Mouse (Mus musculus): Measurements from ENCODE around the gene Trim27. TPM values are rescaled to one million over a fixed set of nuclear protein-coding genes. Genes with fewer than 3 reads are reported as not detected.
A peak's percentile ranks its signal among the peaks of the same experiment; 100 is the strongest.

Trim27 gene
- polyA plus RNA-seq, 1 experiment from 2014 or later, result 109 TPM

GRCm38 (mm10) chr13:21198313-21198712 is 19.1 kb downstream of the Trim27 start:
- ATAC-seq, result no peak
- Histone ChIP-seq H3K27ac (no peak overlapping the region), H3K9ac (no peak overlapping the region), H3K4me2 (no peak overlapping the region), H3K27me3 (no peaks in the 10 kb centered on the region), H3K4me3 (no peak overlapping the region), H3K9me3 (replicated peaks) (no peaks in the 10 kb centered on the region), H3K36me3 (ENCODE audit: poor library complexity, severe bottlenecking) (peaks cover 21% of the 10 kb centered on the region), H3K4me1 (0 out of 2 replicates have a peak, but pooled peaks cover 7% of the 10 kb centered on the region)
- WGBS, result 78% methylated on average over 2 of the region's 2 CpGs

DNA sequence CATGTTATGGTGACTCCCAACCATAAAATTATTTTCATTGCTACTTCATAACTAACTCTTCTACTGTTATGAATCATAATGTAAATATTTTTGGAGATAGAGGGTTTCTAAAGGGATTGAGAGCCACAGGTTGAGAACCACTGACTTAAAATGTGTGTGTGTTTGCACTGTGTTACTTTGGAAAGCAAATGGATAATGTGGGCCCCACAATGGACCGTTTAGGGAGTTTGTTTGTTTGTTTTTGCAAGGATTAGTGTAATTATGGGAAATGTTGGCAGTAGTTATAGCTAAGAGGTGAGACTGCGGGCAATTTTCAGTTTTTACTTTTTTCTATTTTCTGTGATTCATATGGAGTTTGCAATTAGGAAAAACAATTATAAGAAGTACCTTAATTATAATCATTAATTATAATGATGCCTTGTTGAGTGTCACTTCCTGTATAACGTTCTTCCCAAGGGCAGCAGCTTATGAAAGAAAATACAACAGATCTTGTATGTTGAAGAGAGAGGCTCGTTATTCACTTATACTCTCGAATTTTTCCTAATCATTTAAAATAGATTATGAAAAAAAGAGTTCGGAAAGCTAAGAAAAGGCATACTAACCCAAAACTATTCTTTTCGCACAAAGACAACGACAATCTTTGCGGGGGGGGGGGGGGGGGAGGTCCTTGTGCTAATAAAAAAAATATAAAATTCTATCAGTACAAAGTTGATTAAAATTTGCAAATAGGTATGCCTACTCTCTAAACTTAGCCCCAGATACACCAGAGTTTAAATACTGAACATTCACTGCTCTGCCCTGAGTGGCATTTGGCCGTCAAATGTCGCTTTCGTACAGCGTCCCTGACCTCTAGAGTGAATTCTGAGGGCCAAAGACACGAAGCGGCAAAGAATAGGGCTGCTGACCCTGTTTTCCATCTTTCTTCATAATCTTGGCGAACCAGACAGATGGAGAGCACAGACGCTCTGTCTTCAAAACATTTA is 20.1 kb downstream of the Trim27 start:
- peak; percentile 65 for ATAC-seq
- H3K4me2 ChIP-seq, result peak overlapping the region; percentile 64
- H3K27ac ChIP-seq, result no peak overlapping the region; the same call in 1 of the 2 replicates
- 5% methylated on average over 17 of the region's 17 CpGs for WGBS
- 0 out of 2 replicates have a peak, but pooled peaks cover 7% of the 10 kb centered on the region for H3K4me1 ChIP-seq
- no peaks in the 10 kb centered on the region; the same call in 1 of the 2 replicates for H3K9me3 ChIP-seq (replicated peaks)
- peaks cover 14% of the 10 kb centered on the region for H3K36me3 ChIP-seq (ENCODE audit: poor library complexity, severe bottlenecking)
- peak overlapping the region; percentile 56 for H3K9ac ChIP-seq
- H3K4me3 ChIP-seq, result peak overlapping the region; percentile 56
- no peaks in the 10 kb centered on the region for H3K27me3 ChIP-seq

DNA sequence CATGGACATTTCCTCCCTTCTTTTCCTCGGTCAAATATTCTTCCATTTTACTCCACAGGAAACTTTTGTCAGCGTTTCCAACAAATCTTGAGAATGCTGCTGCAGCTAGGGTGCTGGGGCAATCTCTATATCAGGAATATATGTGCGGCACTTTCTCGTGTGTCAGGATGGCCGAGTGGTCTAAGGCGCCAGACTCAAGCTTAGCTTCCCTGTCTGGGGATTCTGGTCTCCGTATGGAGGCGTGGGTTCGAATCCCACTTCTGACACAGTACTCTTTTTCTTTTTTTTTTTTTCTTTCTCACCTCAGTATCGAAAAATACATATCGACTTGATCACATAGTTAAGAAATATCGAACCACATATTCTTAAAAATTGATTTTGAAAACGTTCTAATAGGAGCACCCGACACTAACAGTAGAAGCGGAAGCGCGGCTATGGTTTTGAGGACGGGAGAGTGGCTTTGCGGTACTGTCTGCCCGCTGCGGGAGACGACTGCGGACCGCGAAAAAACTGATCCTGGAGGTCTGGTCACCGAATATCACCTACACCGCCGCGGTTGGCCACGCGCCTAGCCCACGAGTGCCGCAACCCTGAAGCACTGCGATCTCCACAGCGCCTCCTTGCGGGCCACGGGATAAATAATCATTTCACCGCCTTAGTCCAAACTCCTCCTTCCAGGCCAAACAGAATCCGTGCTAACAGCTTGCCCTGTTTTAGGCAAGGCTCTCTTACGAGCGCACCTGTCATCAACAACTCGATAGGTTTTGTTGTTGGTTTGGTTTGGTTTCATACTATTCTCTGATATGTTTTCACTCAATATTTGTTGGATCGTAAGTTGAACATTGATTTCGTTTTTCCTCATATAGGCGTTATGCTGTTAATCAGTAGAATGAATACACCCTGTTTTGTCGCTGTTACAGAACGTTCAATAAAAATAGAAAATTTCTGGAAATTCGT is 21.1 kb downstream of the Trim27 start:
- peak; percentile 97 for ATAC-seq
- H3K36me3 ChIP-seq (ENCODE audit: poor library complexity, severe bottlenecking), result peaks cover 5% of the 10 kb centered on the region; the same call in 1 of the 2 replicates
- H3K27ac ChIP-seq, result no peak overlapping the region; the same call in 1 of the 2 replicates
- peak overlapping the region; percentile 61 for H3K9ac ChIP-seq
- 0 out of 2 replicates have a peak, but pooled peaks cover 7% of the 10 kb centered on the region for H3K4me1 ChIP-seq
- H3K9me3 ChIP-seq (replicated peaks), result no peaks in the 10 kb centered on the region; the same call in 1 of the 2 replicates
- H3K27me3 ChIP-seq, result no peaks in the 10 kb centered on the region
- H3K4me2 ChIP-seq, result peak overlapping the region; percentile 64
- WGBS, result 5% methylated on average over 48 of the region's 48 CpGs
- peak overlapping the region; percentile 56 for H3K4me3 ChIP-seq

GRCm38 (mm10) chr13:21215275-21215983 is 36.2 kb downstream of the Trim27 start:
- ATAC-seq, result peak; percentile 88
- 2% methylated on average over 20 of the region's 20 CpGs for WGBS
- Histone ChIP-seq H3K9me3 (replicated peaks) (peaks cover 9% of the 10 kb centered on the region), H3K36me3 (ENCODE audit: poor library complexity, severe bottlenecking) (no peaks in the 10 kb centered on the region), H3K27ac (no peak overlapping the region), H3K4me1 (no peaks in the 10 kb centered on the region), H3K4me2 (peak overlapping the region; percentile 44), H3K27me3 (0 out of 2 replicates have a peak, but pooled peaks cover 3% of the 10 kb centered on the region), H3K4me3 (peak overlapping the region; percentile 28), H3K9ac (no peak overlapping the region)

DNA sequence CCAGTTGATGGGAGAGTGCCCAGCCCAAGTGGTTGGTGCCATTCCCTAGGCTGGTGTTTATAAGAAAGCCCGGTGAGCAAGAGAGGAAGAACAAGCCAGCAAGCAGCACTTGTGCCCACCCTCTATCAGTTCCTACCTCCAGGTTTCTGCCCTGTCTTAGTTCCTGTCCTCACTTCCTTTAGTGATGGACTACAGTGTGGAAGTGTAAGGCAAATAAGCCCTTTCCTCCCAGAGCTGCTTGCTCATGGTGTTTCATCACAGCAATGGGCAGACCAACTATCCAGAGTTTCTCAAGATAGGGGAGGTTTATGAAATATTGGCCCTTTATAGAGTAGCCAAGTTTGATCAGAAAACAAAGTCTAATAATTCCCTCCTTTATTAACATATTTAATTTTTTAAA is 37.5 kb downstream of the Trim27 start:
- no peak for ATAC-seq
- no peak overlapping the region for H3K27ac ChIP-seq
- WGBS, result 46% methylated on average over 1 of the region's 1 CpGs

DNA sequence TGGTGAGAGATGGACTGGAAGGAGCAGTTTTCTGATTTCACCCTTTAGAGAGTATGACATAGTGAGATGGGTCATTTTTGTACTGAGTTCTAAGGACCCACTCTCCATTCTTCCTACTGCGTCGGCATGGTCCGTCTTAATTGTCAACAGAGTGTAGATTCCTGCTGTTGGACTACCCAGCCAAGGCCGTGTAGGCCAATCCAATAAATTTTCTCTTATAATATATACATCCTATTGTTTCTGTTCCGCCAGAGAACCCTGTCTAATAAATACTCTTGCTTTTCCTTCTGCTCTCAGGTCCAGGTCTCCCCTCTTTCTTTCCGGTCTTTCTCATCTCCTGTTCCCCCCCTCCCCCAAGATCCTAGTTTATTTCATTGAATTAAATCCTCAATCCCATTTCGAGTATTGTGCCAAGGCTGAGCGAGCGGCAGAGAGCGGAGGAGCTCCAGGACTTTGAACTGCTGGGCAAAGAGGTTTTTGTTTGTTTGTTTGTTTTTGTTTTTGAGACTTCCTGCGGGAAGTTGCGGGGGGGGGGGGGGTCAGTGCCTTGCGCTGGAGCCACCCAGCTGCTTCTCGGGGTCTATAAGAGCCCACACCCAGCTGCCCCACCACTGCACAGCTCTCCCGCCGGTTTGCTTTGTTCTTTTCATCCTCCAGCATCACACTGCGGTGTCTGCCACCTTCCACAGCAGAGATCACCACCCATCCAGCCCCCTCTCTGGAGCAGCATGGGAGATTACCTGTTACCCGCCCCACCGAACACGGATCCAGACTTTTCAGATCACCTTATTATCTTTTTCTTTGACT is 42.6 kb downstream of the Trim27 start:
- Histone ChIP-seq H3K4me1 (peaks cover 10% of the 10 kb centered on the region), H3K4me2 (peak overlapping the region; percentile 63), H3K27ac (peak overlapping the region; percentile 88), H3K36me3 (ENCODE audit: poor library complexity, severe bottlenecking) (no peaks in the 10 kb centered on the region), H3K9me3 (replicated peaks) (no peaks in the 10 kb centered on the region), H3K9ac (peak overlapping the region; percentile 77), H3K27me3 (0 out of 2 replicates have a peak, but pooled peaks cover 3% of the 10 kb centered on the region), H3K4me3 (peak overlapping the region; percentile 59)
- WGBS, result 1% methylated on average over 20 of the region's 20 CpGs
- peak; percentile 96 for ATAC-seq

More for the DNA sequence above, 37.5 kb downstream of the Trim27 start:
- 0 out of 2 replicates have a peak, but pooled peaks cover 3% of the 10 kb centered on the region for H3K27me3 ChIP-seq
- H3K4me3 ChIP-seq, result no peak overlapping the region
- H3K9me3 ChIP-seq (replicated peaks), result no peaks in the 10 kb centered on the region
- H3K9ac ChIP-seq, result no peak overlapping the region
- peaks cover 6% of the 10 kb centered on the region; the same call in 1 of the 2 replicates for H3K4me1 ChIP-seq
- no peak overlapping the region for H3K4me2 ChIP-seq
- H3K36me3 ChIP-seq (ENCODE audit: poor library complexity, severe bottlenecking), result no peaks in the 10 kb centered on the region

DNA sequence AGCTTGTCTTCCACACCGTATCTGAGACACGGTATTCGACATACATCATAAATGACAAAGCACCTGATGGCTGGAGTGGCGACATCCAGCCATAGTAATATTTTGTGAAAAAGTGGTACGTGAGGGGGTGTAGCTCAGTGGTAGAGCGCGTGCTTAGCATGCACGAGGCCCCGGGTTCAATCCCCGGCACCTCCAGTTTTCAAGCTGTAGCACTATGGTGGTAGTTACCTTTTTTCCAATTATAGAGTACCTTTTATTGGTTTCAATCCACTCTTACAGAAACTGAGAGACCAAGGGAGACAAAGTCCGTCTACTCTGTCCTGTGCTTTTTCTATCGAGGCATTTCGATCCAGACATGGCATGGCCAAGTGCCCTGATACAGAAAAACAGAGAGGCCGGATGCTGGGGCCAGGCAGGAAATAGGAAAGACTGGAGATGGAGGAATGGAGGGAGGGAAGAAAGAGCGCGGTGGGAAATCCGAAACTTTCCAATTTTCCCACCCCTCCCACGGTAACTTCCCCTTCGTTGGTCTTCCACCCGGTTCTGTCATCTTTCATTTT is 43.3 kb downstream of the Trim27 start:
- 0 out of 2 replicates have a peak, but pooled peaks cover 3% of the 10 kb centered on the region for H3K27me3 ChIP-seq
- H3K4me2 ChIP-seq, result peak overlapping the region; percentile 63
- peak overlapping the region; percentile 88 for H3K27ac ChIP-seq
- H3K4me1 ChIP-seq, result peaks cover 10% of the 10 kb centered on the region
- WGBS, result 0% methylated on average over 20 of the region's 20 CpGs
- ATAC-seq, result peak; percentile 95
- H3K4me3 ChIP-seq, result peak overlapping the region; percentile 59
- peak overlapping the region; percentile 77 for H3K9ac ChIP-seq
- H3K9me3 ChIP-seq (replicated peaks), result no peaks in the 10 kb centered on the region
- no peaks in the 10 kb centered on the region for H3K36me3 ChIP-seq (ENCODE audit: poor library complexity, severe bottlenecking)

DNA sequence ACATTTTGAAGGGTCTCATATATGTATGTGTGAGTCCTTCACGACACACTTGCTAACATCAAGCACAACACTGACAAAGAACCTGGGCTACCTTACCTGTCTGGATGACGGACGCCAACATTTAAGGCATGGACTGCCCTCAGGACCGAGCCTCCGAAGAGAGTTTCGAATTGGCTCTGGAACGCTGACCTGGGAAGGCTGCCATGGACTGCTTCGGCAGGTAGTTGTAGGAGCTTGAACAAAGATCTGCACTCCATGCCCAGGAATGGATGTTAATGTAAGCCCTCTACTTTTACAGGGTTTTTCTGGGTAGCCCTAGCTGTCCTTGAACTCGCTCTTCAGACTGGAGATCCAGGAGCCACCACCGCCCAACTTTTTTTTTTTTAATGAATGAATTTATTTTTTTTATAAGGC is 44.0 kb downstream of the Trim27 start:
- ATAC-seq, result no peak
- Histone ChIP-seq H3K4me1 (peaks cover 10% of the 10 kb centered on the region), H3K27me3 (0 out of 2 replicates have a peak, but pooled peaks cover 3% of the 10 kb centered on the region), H3K9ac (peak overlapping the region; percentile 77), H3K36me3 (ENCODE audit: poor library complexity, severe bottlenecking) (no peaks in the 10 kb centered on the region), H3K9me3 (replicated peaks) (no peaks in the 10 kb centered on the region), H3K27ac (no peak overlapping the region), H3K4me3 (peak overlapping the region; percentile 59), H3K4me2 (peak overlapping the region; percentile 63)
- WGBS, result 1% methylated on average over 10 of the region's 10 CpGs

GRCm38 (mm10) chr13:21224376-21224775 is 45.1 kb downstream of the Trim27 start:
- H3K4me2 ChIP-seq, result no peak overlapping the region
- peaks cover 10% of the 10 kb centered on the region for H3K4me1 ChIP-seq
- 86% methylated on average over 1 of the region's 1 CpGs for WGBS
- no peaks in the 10 kb centered on the region for H3K36me3 ChIP-seq (ENCODE audit: poor library complexity, severe bottlenecking)
- no peaks in the 10 kb centered on the region for H3K9me3 ChIP-seq (replicated peaks)
- H3K27me3 ChIP-seq, result 0 out of 2 replicates have a peak, but pooled peaks cover 3% of the 10 kb centered on the region
- no peak overlapping the region for H3K27ac ChIP-seq
- H3K4me3 ChIP-seq, result no peak overlapping the region
- ATAC-seq, result no peak
- H3K9ac ChIP-seq, result no peak overlapping the region

DNA sequence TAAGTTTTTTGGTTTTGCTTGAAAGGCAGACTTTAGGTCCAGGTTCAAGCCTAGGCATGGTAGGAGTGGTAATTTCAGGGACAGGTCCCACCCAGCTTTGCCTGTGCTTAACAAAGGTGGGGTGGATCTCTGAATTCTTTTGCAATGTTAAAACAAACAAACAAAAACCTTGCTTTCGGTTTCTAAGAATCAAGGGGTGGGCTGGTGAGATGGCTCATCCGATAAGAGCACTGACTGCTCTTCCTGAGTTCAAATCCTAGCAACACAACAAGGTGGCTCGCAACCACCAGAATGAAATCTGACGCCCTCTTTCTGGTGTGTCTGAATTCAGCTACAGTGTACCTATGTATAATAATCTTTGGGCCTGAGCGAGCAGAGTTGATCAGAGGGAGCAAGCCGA is 46.0 kb downstream of the Trim27 start:
- Histone ChIP-seq H3K27ac (no peak overlapping the region), H3K4me1 (peaks cover 10% of the 10 kb centered on the region), H3K4me2 (no peak overlapping the region), H3K4me3 (no peak overlapping the region), H3K9me3 (replicated peaks) (no peaks in the 10 kb centered on the region), H3K9ac (no peak overlapping the region), H3K27me3 (no peaks in the 10 kb centered on the region), H3K36me3 (ENCODE audit: poor library complexity, severe bottlenecking) (no peaks in the 10 kb centered on the region)
- WGBS, result 70% methylated on average over 6 of the region's 6 CpGs
- no peak for ATAC-seq

Data from forebrain, embryonic 13.5 days (tissue).